16 mouse cellular contexts compared by ENCODE assay signal in the genomic region with DNA sequence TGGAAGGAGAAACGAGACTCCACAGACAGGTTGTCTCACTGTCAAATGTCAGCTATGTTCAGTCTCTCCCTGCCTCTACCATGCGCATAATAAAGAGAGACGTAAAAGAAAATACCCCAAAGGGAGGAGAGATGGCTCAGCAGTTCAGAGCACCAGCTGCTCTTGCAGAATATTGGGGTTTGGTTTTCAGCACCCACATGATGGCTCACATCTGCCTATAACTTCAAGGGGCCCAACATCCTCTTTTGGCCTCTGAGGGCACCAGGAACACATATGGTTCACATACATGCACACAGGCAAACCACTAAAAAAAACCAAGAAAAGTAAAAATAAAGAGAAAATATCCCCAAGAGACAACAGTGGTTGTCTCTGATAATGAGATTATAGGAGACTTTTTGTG. TPM values are rescaled to one million over a fixed set of nuclear protein-coding genes. Genes with fewer than 3 reads are reported as not detected.
DNase-seq lines count a peak whose midpoint lies in the region; ATAC-seq and TF ChIP-seq lines count a peak whose summit lies in the region.
"Had no signal": no experiment of that assay in that cellular context is flagged by ENCODE, and none has a peak within 500 bp of the region (broad histone marks: within the 10 kb centered on the region; RNA-seq: fewer than 3 reads in every experiment).

No protein-coding gene starts in this region.

- H3K9ac ChIP-seq in forebrain, embryonic 14.5 days (ENCODE audit: low read length) = no peak overlapping the region
- H3K9ac ChIP-seq in hindbrain, embryonic 16.5 days (ENCODE audit: low read depth, low read length) = no peak overlapping the region
- H3K9ac ChIP-seq in neural tube, embryonic 14.5 days (replicated peaks; ENCODE audit: low read depth, low read length) = no peak overlapping the region
- H3K9ac ChIP-seq: heart, embryonic 13.5 days; lung, embryonic 14.5 days had no signal

- H3K27me3 ChIP-seq in forebrain, embryonic 14.5 days (replicated peaks; ENCODE audit: control insufficient read depth, insufficient read depth, low read length) = no peaks in the 10 kb centered on the region
- H3K27me3 ChIP-seq in hindbrain, embryonic 16.5 days (replicated peaks; ENCODE audit: control insufficient read depth, insufficient read depth, low read length) = no peaks in the 10 kb centered on the region
- no peaks in the 10 kb centered on the region for H3K27me3 ChIP-seq in neural tube, embryonic 14.5 days (ENCODE audit: control insufficient read depth, insufficient read depth, low read length)
- H3K27me3 ChIP-seq: heart, embryonic 13.5 days had no signal

- no peak for DNase-seq in left cerebral cortex, adult 2 months (ENCODE audit: extremely low spot score in 1 of 2, low spot score in 2 of 2)
- no peak for DNase-seq in left cerebral cortex, postnatal 14 days (ENCODE audit: low spot score in 2 of 2)
- DNase-seq in forebrain, embryonic 14.5 days (ENCODE audit: low spot score) = no peak
- no peak for DNase-seq in layer of hippocampus, postnatal 36 days
- no peak for DNase-seq in urinary bladder, postnatal 36 days (ENCODE audit: low spot score in 2 of 2)
- DNase-seq in left cerebral cortex, adult 11 months (ENCODE audit: low spot score) = no peak
- DNase-seq: cerebellum, postnatal 25 days; gastrocnemius, postnatal 14 days; thymus, adult 2 months had no signal

- H3K9me3 ChIP-seq in forebrain, embryonic 14.5 days (replicated peaks; ENCODE audit: control insufficient read depth, low read length) = no peaks in the 10 kb centered on the region
- H3K9me3 ChIP-seq in hindbrain, embryonic 16.5 days (ENCODE audit: control insufficient read depth, low read length) = no peaks in the 10 kb centered on the region
- no peaks in the 10 kb centered on the region for H3K9me3 ChIP-seq in neural tube, embryonic 14.5 days (ENCODE audit: control insufficient read depth, low read length)
- H3K9me3 ChIP-seq: G1E; heart, embryonic 13.5 days had no signal

- H3K4me3 ChIP-seq in left cerebral cortex, adult 2 months = no peak overlapping the region
- no peak overlapping the region for H3K4me3 ChIP-seq in forebrain, embryonic 14.5 days (ENCODE audit: low read depth, low read length)
- no peak overlapping the region for H3K4me3 ChIP-seq in hindbrain, embryonic 16.5 days (ENCODE audit: low read length)
- no peak overlapping the region for H3K4me3 ChIP-seq in neural tube, embryonic 14.5 days (ENCODE audit: low read depth, low read length)
- H3K4me3 ChIP-seq: heart, embryonic 13.5 days had no signal

- H3K4me1 ChIP-seq in forebrain, embryonic 14.5 days (ENCODE audit: control insufficient read depth, insufficient read depth, low read length) = peaks cover 4% of the 10 kb centered on the region
- H3K4me1 ChIP-seq in hindbrain, embryonic 16.5 days (ENCODE audit: control insufficient read depth, insufficient read depth, low read depth, low read length) = peaks cover 13% of the 10 kb centered on the region
- H3K4me1 ChIP-seq in neural tube, embryonic 14.5 days (ENCODE audit: control insufficient read depth, insufficient read depth, low read length) = peaks cover 6% of the 10 kb centered on the region

- no peaks in the 10 kb centered on the region for H3K36me3 ChIP-seq in forebrain, embryonic 14.5 days (ENCODE audit: control insufficient read depth, insufficient read depth, low read length)
- H3K36me3 ChIP-seq in hindbrain, embryonic 16.5 days (ENCODE audit: control insufficient read depth, insufficient read depth, low read length) = no peaks in the 10 kb centered on the region
- no peaks in the 10 kb centered on the region for H3K36me3 ChIP-seq in neural tube, embryonic 14.5 days (ENCODE audit: control insufficient read depth, insufficient read depth, low read length)
- H3K36me3 ChIP-seq: G1E; heart, embryonic 13.5 days had no signal

- no peak for ATAC-seq in forebrain, embryonic 14.5 days
- no peak for ATAC-seq in hindbrain, embryonic 16.5 days
- no peak for ATAC-seq in neural tube, embryonic 14.5 days (ENCODE audit: low read depth)
- ATAC-seq: inflammation-experienced regulatory T-cells, adult 6 months had no signal

- TF ChIP-seq CTCF in left cerebral cortex, adult 2 months (IDR thresholded peaks at IDR 0.05) = no peak

- no peak overlapping the region for H3K4me2 ChIP-seq in forebrain, embryonic 14.5 days (ENCODE audit: low read length)
- H3K4me2 ChIP-seq in hindbrain, embryonic 16.5 days (ENCODE audit: low read length) = no peak overlapping the region
- no peak overlapping the region for H3K4me2 ChIP-seq in neural tube, embryonic 14.5 days (ENCODE audit: low read depth, low read length)
- H3K4me2 ChIP-seq: heart, embryonic 13.5 days had no signal

- intact Hi-C loops in left cerebral cortex, adult 2 months (cut with DNase I) = loop anchor here (5.0 kb wide), 1 partner anchor 188 kb away; a partner anchor contains a TSS
- intact Hi-C loops in left cerebral cortex, postnatal 14 days (cut with DNase I) = no loop called here

- 0 out of 2 replicates have a peak overlapping the region, but pooled peaks have one; percentile 32 for H3K27ac ChIP-seq in left cerebral cortex, adult 2 months
- H3K27ac ChIP-seq in forebrain, embryonic 14.5 days (ENCODE audit: low read depth, low read length) = peak overlapping the region; percentile 79
- H3K27ac ChIP-seq in hindbrain, embryonic 16.5 days (ENCODE audit: low read depth, low read length) = peak overlapping the region; percentile 76
- peak overlapping the region; percentile 85; the same call in 1 of the 2 replicates for H3K27ac ChIP-seq in neural tube, embryonic 14.5 days (ENCODE audit: low read depth, low read length)
- H3K27ac ChIP-seq: heart, embryonic 13.5 days had no signal

- WGBS in forebrain, embryonic 14.5 days = 13% methylated on average over 3 of the region's 3 CpGs
- WGBS in hindbrain, embryonic 16.5 days = 10% methylated on average over 3 of the region's 3 CpGs
- 9% methylated on average over 3 of the region's 3 CpGs for WGBS in neural tube, embryonic 14.5 days

RNA-seq across cellular contexts. Expression of a gene that starts 15.1 kb away (rescaled TPM):
- total RNA-seq in left cerebral cortex, adult 2 months (2021) = not detected
- total RNA-seq in left cerebral cortex, postnatal 14 days (2021) = not detected
- polyA plus RNA-seq in forebrain, embryonic 14.5 days (2014; fragmentation: Nextera tagmentation; extraction: Ambion mirVana) = not detected in 2 replicates
- not detected in 2 replicates for polyA plus RNA-seq in hindbrain, embryonic 16.5 days (2015; fragmentation: Nextera tagmentation; extraction: Ambion mirVana)
- not detected in 2 replicates for polyA plus RNA-seq in neural tube, embryonic 14.5 days (2014; fragmentation: Nextera tagmentation; extraction: Ambion mirVana)
- total RNA-seq in layer of hippocampus, postnatal 36 days (2021) = not detected
- polyA plus RNA-seq: G1E; heart, embryonic 13.5 days; lung, embryonic 14.5 days had no signal

RNA-seq across cellular contexts. Expression of a gene that starts 54.3 kb away (rescaled TPM):
- total RNA-seq in left cerebral cortex, adult 2 months (2021) = not detected
- not detected for total RNA-seq in left cerebral cortex, postnatal 14 days (2021)
- not detected in 2 replicates for polyA plus RNA-seq in forebrain, embryonic 14.5 days (2014; fragmentation: Nextera tagmentation; extraction: Ambion mirVana)
- polyA plus RNA-seq in hindbrain, embryonic 16.5 days (2015; fragmentation: Nextera tagmentation; extraction: Ambion mirVana) = 0.12 and 0.14 TPM in 2 replicates
- not detected in 2 replicates for polyA plus RNA-seq in neural tube, embryonic 14.5 days (2014; fragmentation: Nextera tagmentation; extraction: Ambion mirVana)
- not detected for total RNA-seq in layer of hippocampus, postnatal 36 days (2021)
- polyA plus RNA-seq: G1E; heart, embryonic 13.5 days; limb, embryonic 11.5 days had no signal

Comparison
In these comparisons a context has a peak if more than half of its experiments do, and no peak if none do; other contexts are left out.
1. H3K27ac ChIP-seq: peak in every context shown above with its lines; median percentile 85 in neural tube, embryonic 14.5 days; 79 in forebrain, embryonic 14.5 days; 76 in hindbrain, embryonic 16.5 days; 32 in left cerebral cortex, adult 2 months.